Mouse (Mus musculus): ENCODE measurements around the gene Rrp1.

- TF ChIP-seq POLR2A (IDR thresholded peaks at IDR 0.05; ENCODE audit: insufficient read depth, low read length): no peak
- TF ChIP-seq CTCF (IDR thresholded peaks at IDR 0.05; ENCODE audit: low read depth, low read length): no peak
These were observed 20.0 kb upstream of the Rrp1 start for GRCm38 (mm10) chr10:78432853-78433252.

Measured in ES-Bruce4 (cell line).